Mouse (Mus musculus) midbrain, embryonic 13.5 days (tissue): Measurements from ENCODE around the gene 2810004N23Rik. TPM values are rescaled to one million over a fixed set of nuclear protein-coding genes. Genes with fewer than 3 reads are reported as not detected.
A peak's percentile ranks its signal among the peaks of the same experiment; 100 is the strongest.

Experiments
- ATAC-seq: fragments of 200-750 bp; cut with Nextera tagmentation; 2 replicates; pipeline ENCODE4 v1.8.0; 2017; ENCODE audit warnings: mild to moderate bottlenecking, moderate TSS enrichment, moderate library complexity
- H3K27ac ChIP-seq: fragments of 300-500 bp; sonication (generic); 2 replicates; pipeline ENCODE4 v1.5.1; 2015; ENCODE audit warnings: inconsistent platforms, mild to moderate bottlenecking, moderate library complexity
- H3K27me3 ChIP-seq: fragments of 300-500 bp; sonication (generic); 2 replicates; pipeline ENCODE4 v1.6.1; 2015; ENCODE audit warnings: mild to moderate bottlenecking, inconsistent platforms
- H3K36me3 ChIP-seq: fragments of 300-500 bp; sonication (generic); 2 replicates; pipeline ENCODE4 v1.6.1; 2015; ENCODE audit warnings: mild to moderate bottlenecking, inconsistent platforms
- H3K4me1 ChIP-seq: fragments of 300-500 bp; sonication (generic); replicated peaks from 2 replicates; pipeline ENCODE4 v1.6.1; 2015; ENCODE audit warnings: inconsistent platforms
- H3K4me2 ChIP-seq: fragments of 300-500 bp; sonication (generic); replicated peaks from 2 replicates; pipeline ENCODE4 v1.6.1; 2015; ENCODE audit warnings: moderate library complexity, mild to moderate bottlenecking, inconsistent platforms
- H3K4me3 ChIP-seq: fragments of 300-500 bp; sonication (generic); replicated peaks from 2 replicates; pipeline ENCODE4 v1.5.1; 2015; ENCODE audit warnings: mild to moderate bottlenecking, inconsistent platforms
- H3K9ac ChIP-seq: fragments of 300-500 bp; sonication (generic); replicated peaks from 2 replicates; pipeline ENCODE4 v1.6.1; 2015; ENCODE audit warnings: mild to moderate bottlenecking, inconsistent platforms
- H3K9me3 ChIP-seq: fragments of 300-500 bp; sonication (generic); 2 replicates; pipeline ENCODE4 v1.6.1; 2016; ENCODE audit warnings: mild to moderate bottlenecking, inconsistent platforms
- WGBS: fragments of 180-500 bp; shearing (Covaris S2); methylation state at CpG from one replicate; pipeline ENCODE4 v1.1.7; 2015; 5-methylcytosine and 5-hydroxymethylcytosine counted together
- polyA plus RNA-seq: library from polyadenylated mRNA; unstranded; fragments of >200 nt; fragmentation: Nextera tagmentation; extraction: Ambion mirVana; gene quantifications from 2 replicates; pipeline ENCODE4 v1.2.1, GENCODE M21; 2015

Gene 2810004N23Rik
- polyA plus RNA-seq, 1 experiment from 2014 or later = 37.4 TPM

DNA sequence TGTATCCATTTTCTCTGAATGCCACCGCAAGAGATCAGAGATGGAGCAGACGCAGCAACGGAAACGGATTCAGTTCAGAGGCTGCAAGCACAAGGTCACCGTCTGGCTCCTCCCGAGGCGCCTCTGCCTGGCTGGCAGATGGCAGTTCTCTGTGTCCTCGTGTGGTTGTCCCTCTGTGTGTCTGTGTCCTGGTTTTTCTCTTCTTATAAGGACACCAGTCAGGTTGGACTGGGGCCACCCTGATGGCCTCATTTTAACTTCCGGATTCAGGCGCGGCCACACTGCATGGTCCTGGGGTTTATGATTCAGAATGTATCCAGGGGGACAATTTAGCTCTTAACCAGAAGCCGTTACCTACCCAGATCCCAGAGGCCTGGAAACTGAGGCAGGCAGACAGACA, 47.0 kb downstream of the 2810004N23Rik start:
- no peak overlapping the region for H3K27ac ChIP-seq
- no peak overlapping the region for H3K4me3 ChIP-seq
- no peak overlapping the region for H3K9ac ChIP-seq
- no peak overlapping the region for H3K4me2 ChIP-seq
- peaks cover 49% of the 10 kb centered on the region for H3K36me3 ChIP-seq
- peaks cover 3% of the 10 kb centered on the region; the same call in 1 of the 2 replicates for H3K9me3 ChIP-seq
- no peak for ATAC-seq
- peaks cover 5% of the 10 kb centered on the region for H3K4me1 ChIP-seq
- 91% methylated on average over 12 of the region's 12 CpGs for WGBS
- H3K27me3 ChIP-seq = peaks cover 19% of the 10 kb centered on the region; the same call in 1 of the 2 replicates

DNA sequence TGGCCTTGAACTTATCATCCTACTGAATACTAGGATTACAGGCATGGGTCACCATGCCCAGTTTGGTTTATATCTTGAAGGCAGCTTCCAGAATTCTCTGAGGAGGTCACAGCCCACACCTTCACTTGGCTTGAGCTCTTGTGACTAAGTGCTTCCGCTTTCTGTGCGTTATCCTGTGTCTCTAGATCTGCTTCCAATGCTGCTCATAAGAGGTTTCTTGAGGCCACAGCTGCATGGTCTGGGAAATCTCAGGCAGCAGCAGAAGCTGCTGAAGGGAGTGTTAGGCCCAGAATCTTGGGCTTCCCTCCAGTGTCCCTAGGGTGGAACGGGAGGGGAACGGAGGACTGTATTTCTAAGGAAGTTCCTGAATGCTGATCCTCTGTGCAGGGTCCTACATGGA, 49.6 kb downstream of the 2810004N23Rik start:
- WGBS = 94% methylated on average over 4 of the region's 4 CpGs
- no peak for ATAC-seq
- peaks cover 21% of the 10 kb centered on the region for H3K4me1 ChIP-seq

DNA sequence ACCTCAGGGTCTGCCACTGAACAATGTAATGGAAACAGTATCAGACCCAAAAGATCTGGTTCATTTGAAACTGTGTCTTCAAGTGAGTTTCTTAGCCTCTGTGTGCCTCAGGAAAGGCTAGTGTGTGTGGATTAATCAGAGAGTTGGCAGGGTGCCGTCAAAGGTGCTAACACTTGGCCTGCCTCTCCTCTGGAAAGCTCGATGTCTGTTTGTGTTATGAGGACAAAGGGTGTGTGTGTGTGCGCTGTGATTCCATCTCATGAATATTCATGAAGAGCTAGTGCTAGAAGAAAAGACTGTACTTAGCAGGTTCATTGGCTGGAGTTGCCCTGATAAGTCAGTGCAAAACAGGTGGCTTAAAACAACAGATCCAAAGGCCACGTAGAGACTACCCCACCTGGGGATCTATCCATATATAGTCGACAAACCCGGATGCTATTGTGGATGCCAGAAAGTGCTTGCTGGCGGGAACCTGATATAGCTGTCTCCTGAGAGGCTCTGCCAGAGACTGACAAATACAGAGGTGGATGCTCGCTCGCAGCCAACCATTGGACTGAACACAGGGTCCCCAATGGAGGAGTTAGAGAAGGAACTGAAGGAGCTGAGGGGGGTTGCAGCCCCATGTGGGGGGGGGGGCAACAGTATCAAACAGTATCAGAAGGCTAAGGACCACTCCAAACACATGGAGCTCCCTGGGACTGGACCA, 52.1 kb downstream of the 2810004N23Rik start:
- H3K4me1 ChIP-seq = peaks cover 21% of the 10 kb centered on the region
- H3K4me2 ChIP-seq = 0 out of 2 replicates have a peak overlapping the region, but pooled peaks have one; percentile 6
- H3K9ac ChIP-seq = no peak overlapping the region
- WGBS = 29% methylated on average over 9 of the region's 9 CpGs
- H3K9me3 ChIP-seq = no peaks in the 10 kb centered on the region
- no peak overlapping the region for H3K4me3 ChIP-seq
- H3K27ac ChIP-seq = 0 out of 2 replicates have a peak overlapping the region, but pooled peaks have one; percentile 2
- H3K36me3 ChIP-seq = peaks cover 10% of the 10 kb centered on the region
- peak; percentile 83 for ATAC-seq
- H3K27me3 ChIP-seq = 0 out of 2 replicates have a peak, but pooled peaks cover 2% of the 10 kb centered on the region

More for the DNA sequence above, 49.6 kb downstream of the 2810004N23Rik start:
- Histone ChIP-seq H3K4me2 (no peak overlapping the region), H3K4me3 (no peak overlapping the region), H3K27me3 (no peaks in the 10 kb centered on the region), H3K27ac (no peak overlapping the region), H3K36me3 (peaks cover 31% of the 10 kb centered on the region), H3K9ac (no peak overlapping the region), H3K9me3 (peaks cover 3% of the 10 kb centered on the region; the same call in 1 of the 2 replicates)

DNA sequence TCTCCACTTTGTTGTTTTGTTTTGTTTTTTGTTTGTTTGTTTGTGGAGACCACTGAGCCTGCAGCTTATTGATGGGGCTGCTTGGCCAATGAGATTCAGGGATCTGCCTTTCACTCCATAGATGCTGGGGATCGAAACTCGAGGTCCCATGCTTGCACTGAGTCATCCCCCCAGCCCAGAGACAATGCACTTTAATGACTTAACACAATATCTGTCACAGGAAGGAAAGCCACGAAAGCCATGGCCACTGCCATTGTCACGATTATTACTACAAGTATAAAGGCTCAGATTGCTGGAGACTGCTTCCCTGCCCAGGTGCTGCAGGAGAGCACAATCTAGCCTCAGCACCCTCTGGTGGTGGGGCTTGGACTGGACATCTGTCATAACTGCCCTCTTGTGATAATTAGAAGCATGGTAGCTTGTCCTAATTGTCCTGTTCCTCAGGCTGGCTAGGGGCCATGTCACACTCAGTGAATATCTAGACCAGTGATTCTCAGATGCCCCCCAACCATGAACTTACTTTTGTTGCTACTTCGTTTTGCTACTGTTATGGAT, 52.8 kb downstream of the 2810004N23Rik start:
- Histone ChIP-seq H3K4me2 (no peak overlapping the region), H3K27me3 (0 out of 2 replicates have a peak, but pooled peaks cover 2% of the 10 kb centered on the region), H3K36me3 (peaks cover 7% of the 10 kb centered on the region), H3K27ac (no peak overlapping the region), H3K4me1 (peaks cover 21% of the 10 kb centered on the region), H3K4me3 (no peak overlapping the region), H3K9ac (no peak overlapping the region), H3K9me3 (no peaks in the 10 kb centered on the region)
- WGBS = 69% methylated on average over 5 of the region's 5 CpGs
- no peak for ATAC-seq

DNA sequence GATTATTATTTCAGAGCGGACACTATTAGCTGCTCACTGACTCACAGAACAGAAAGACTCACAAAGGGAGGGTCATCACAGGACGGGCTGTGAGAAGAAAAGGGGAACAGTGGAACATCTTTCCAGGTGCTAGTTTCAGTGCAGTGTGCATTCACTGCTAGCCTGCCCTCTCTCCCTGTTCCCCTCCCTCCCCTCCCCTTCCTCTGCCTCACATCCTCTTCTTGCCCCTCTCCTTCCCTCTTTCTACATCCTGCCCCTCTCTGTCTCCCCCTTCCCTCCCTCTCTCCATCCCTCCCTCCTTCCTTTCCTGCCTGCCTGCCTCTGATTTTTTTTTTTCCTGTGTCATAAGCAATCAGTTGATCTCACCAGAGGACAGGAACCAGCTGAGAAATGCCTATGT, 53.5 kb downstream of the 2810004N23Rik start:
- 51% methylated on average over 2 of the region's 2 CpGs for WGBS
- H3K4me3 ChIP-seq = no peak overlapping the region
- no peak overlapping the region; the same call in 1 of the 2 replicates for H3K9ac ChIP-seq
- 0 out of 2 replicates have a peak, but pooled peaks cover 4% of the 10 kb centered on the region for H3K36me3 ChIP-seq
- H3K4me1 ChIP-seq = peaks cover 21% of the 10 kb centered on the region
- H3K4me2 ChIP-seq = no peak overlapping the region
- ATAC-seq = no peak
- no peak overlapping the region for H3K27ac ChIP-seq
- H3K9me3 ChIP-seq = no peaks in the 10 kb centered on the region
- 0 out of 2 replicates have a peak, but pooled peaks cover 2% of the 10 kb centered on the region for H3K27me3 ChIP-seq

DNA sequence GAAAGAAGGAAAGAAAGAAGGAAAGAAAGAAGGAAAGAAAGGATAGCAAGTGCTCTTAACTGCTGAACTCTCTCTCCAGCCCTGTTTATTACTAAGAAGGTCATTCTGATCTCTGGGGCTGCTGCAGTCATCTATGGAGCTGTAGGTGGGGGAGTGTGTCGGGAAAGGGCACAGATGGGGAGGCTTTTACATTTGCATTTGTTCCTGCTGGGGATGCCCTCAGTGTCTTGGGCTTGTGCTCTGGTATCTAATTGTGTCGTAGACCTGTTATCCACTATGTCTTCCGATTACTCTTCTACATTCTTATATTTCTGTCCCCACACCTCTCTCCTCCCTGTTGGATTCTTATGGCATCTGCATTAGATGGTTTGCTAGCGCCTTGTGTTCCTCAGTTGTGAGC, 56.9 kb downstream of the 2810004N23Rik start:
- Histone ChIP-seq H3K36me3 (0 out of 2 replicates have a peak, but pooled peaks cover 4% of the 10 kb centered on the region), H3K9ac (no peak overlapping the region), H3K4me1 (peaks cover 17% of the 10 kb centered on the region), H3K9me3 (no peaks in the 10 kb centered on the region), H3K4me3 (no peak overlapping the region), H3K27ac (no peak overlapping the region), H3K4me2 (no peak overlapping the region), H3K27me3 (peaks cover 2% of the 10 kb centered on the region; the same call in 1 of the 2 replicates)
- ATAC-seq = no peak
- 90% methylated on average over 4 of the region's 4 CpGs for WGBS

DNA sequence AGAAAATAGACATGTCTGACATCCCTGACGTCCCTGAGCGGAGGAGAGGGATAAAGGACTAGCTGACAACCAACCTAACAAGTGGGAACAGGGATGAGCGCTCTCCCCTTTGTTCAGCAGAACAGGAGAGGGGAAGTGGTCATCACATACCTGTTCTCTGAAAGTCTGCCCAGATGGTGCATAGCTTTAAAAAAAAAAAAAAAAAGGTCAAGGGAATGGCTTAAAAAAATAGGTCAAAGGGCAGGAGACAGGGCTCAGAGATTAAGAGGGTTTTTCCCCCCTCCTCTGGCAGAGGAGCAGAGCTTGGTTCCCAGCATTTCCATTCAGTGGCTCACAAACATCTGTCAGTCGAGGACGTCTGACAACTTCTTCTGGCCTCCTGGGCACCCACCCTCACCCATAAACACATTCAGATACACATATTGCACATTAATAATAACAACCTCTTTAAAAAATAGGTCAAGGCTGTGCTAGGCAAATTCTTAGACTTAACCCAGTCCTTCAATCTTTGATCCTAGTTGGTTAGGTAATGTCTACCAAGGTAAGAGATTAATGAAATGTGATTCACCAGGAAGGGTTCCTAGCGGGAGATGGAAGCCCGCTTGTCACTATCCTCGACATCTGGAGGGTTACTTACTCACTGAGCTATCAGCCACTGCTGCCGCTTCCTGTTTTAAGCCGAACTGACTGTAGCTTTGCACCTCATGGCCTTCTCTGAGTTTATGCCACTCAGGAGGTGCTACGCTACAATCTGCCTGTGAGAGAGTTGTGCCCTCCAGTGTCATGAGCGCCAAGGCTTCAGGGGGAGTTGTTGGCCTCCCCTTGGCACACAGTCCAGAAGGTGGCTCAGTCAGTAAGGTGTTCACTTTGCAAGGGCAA, 58.9 kb downstream of the 2810004N23Rik start:
- H3K4me1 ChIP-seq = peaks cover 8% of the 10 kb centered on the region
- no peak overlapping the region for H3K4me3 ChIP-seq
- 0 out of 2 replicates have a peak, but pooled peaks cover 4% of the 10 kb centered on the region for H3K36me3 ChIP-seq
- no peak for ATAC-seq
- H3K27me3 ChIP-seq = peaks cover 2% of the 10 kb centered on the region; the same call in 1 of the 2 replicates
- no peak overlapping the region for H3K4me2 ChIP-seq
- no peak overlapping the region for H3K9ac ChIP-seq
- no peak overlapping the region for H3K27ac ChIP-seq
- 74% methylated on average over 12 of the region's 12 CpGs for WGBS
- no peaks in the 10 kb centered on the region for H3K9me3 ChIP-seq

DNA sequence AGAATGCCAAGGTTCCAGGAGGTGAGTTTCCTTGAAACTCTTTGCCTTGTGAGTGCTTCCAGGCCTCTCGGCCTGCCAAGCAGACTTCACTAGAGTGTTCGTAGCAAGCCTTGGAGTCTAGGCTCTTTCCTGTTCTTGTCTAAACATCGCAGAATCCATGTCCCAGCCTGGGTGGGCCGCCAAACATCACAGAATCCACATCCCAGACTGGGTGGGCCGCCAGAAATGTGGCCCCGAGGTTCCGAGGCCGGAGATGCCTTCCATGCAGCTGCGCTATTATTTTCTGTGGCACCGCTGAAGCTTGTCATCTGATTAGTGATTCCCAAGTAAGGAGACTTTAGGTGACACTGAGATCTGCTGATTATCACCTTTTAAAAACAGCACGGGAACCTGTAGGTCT, 62.4 kb downstream of the 2810004N23Rik start:
- no peak overlapping the region for H3K27ac ChIP-seq
- no peak overlapping the region for H3K9ac ChIP-seq
- ATAC-seq = no peak
- peaks cover 3% of the 10 kb centered on the region; the same call in 1 of the 2 replicates for H3K36me3 ChIP-seq
- H3K4me1 ChIP-seq = peaks cover 34% of the 10 kb centered on the region
- H3K27me3 ChIP-seq = peaks cover 18% of the 10 kb centered on the region
- 45% methylated on average over 11 of the region's 11 CpGs for WGBS
- no peak overlapping the region for H3K4me3 ChIP-seq
- H3K4me2 ChIP-seq = no peak overlapping the region
- H3K9me3 ChIP-seq = no peaks in the 10 kb centered on the region

DNA sequence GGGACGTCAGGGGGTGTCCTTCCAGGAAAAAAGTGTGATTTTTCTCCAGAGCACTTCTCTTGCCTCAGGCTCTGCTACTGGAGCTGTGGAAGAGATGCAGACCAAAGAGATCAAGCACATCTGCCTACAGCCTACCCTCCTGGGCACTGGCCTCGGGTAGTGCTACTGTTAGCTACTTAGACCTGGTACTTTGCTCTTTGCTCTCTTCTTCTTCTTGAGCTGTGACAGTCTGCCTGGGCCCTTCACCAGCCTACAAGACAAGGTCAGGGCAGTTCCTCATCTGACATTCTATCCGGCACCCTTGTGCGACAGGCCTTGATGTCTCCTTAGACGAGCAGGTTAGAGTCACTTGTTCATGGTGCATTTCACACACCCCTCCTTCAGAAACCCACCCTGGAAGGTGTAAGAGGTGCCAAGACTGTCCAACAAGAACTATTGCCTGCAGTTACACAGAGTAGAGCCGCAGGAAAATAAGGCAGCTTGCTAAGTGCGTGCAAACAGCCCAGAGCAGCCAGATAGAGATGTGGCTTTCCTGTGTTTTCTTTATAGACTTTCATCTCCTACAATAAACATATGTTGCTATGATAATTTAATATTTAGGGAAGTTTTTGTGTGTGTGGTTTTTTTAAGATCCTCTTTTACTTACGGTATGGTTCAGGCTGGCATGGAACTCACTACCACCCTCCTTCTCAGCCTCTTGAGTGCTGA, 67.0 kb downstream of the 2810004N23Rik start:
- Histone ChIP-seq H3K9ac (peak overlapping the region; percentile 86), H3K4me1 (peaks cover 71% of the 10 kb centered on the region), H3K4me3 (peak overlapping the region; percentile 87), H3K9me3 (no peaks in the 10 kb centered on the region), H3K27me3 (peaks cover 43% of the 10 kb centered on the region), H3K27ac (no peak overlapping the region), H3K4me2 (peak overlapping the region; percentile 82), H3K36me3 (no peaks in the 10 kb centered on the region; the same call in 1 of the 2 replicates)
- ATAC-seq = no peak
- WGBS = 73% methylated on average over 8 of the region's 8 CpGs

DNA sequence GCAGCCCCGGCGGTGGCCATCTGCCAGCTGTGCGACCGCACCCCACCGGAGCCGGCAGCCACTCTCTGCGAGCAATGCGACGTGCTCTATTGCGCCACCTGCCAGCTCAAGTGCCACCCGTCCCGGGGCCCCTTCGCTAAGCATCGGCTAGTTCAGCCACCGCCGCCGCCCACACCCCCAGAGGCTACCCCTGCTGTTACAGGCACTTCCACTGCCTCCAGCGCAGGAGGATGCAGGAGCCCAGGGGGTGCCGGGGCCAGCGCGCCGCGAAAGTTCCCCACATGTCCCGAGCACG, 68.5 kb downstream of the 2810004N23Rik start:
- Histone ChIP-seq H3K27me3 (peaks cover 55% of the 10 kb centered on the region), H3K4me2 (peak overlapping the region; percentile 82), H3K36me3 (no peaks in the 10 kb centered on the region; the same call in 1 of the 2 replicates), H3K4me1 (peaks cover 67% of the 10 kb centered on the region), H3K9me3 (no peaks in the 10 kb centered on the region), H3K9ac (peak overlapping the region; percentile 86), H3K4me3 (peak overlapping the region; percentile 87), H3K27ac (peak overlapping the region; percentile 94)
- peak; percentile 34 for ATAC-seq
- WGBS = under 1% methylated on average over 25 of the region's 25 CpGs
